Mouse (Mus musculus) layer of hippocampus, postnatal 36 days (tissue): Measurements from ENCODE around the gene Adam1b. TPM values are rescaled to one million over a fixed set of nuclear protein-coding genes. Genes with fewer than 3 reads are reported as not detected.

Source experiments
- total RNA-seq, 2 experiments: library from RNA; stranded (reverse); gene quantifications; 2 replicates each; pipeline ENCODE4 v1.2.3; 2021

The Adam1b gene
- total RNA-seq, 2 experiments from 2014 or later, result 0.13 to 0.15 TPM

Other genes with a start within 250 kb of the Adam1b start
- gene Trafd1, start 117.8 kb downstream of the Adam1b start, total RNA-seq, result 10 to 100 TPM; 75.3 to 78.4 TPM
- 10 to 100 TPM; 43.4 to 45.5 TPM for gene Naa25, start 105.5 kb downstream of the Adam1b start, total RNA-seq
- 1 to 10 TPM; 8.1 to 8.8 TPM for gene Tmem116, start 51.5 kb downstream of the Adam1b start, total RNA-seq
- gene Erp29, start 50.9 kb downstream of the Adam1b start, total RNA-seq, result 100 to 1,000 TPM; 145 to 147 TPM
- gene Adam1a, start 42.0 kb upstream of the Adam1b start, total RNA-seq, result 10 to 100 TPM; 17.3 to 19.8 TPM
- 1 to 10 TPM in 1 of 2 experiments, not detected in 1; 2.3 TPM for gene Gm42878, start 42.0 kb upstream of the Adam1b start, total RNA-seq
- 10 to 100 TPM; 75.1 to 83.8 TPM for gene Mapkapk5, start 42.5 kb upstream of the Adam1b start, total RNA-seq
- gene Aldh2, start 90.4 kb upstream of the Adam1b start, total RNA-seq, result 100 to 1,000 TPM; 111 to 121 TPM
- gene Acad12, start 115.5 kb upstream of the Adam1b start, total RNA-seq, result 1 to 10 TPM; 6.8 to 7.8 TPM
- 1 to 10 TPM; 3.7 to 4.1 TPM for gene Acad10, start 157.1 kb upstream of the Adam1b start, total RNA-seq
- gene Brap, start 157.1 kb upstream of the Adam1b start, total RNA-seq, result 10 to 100 TPM; 63.6 to 65.5 TPM
- 100 to 1,000 TPM; 184 to 240 TPM for gene Atxn2, start 207.9 kb upstream of the Adam1b start, total RNA-seq